Mouse (Mus musculus): ENCODE data around the gene Klhl26.

Klhl26 gene

GRCm38 (mm10) chr8:70471856-70472255 lies 4.9 kb downstream of the Klhl26 start:
- no peak for DNase-seq (ENCODE audit: low spot score)

DNA sequence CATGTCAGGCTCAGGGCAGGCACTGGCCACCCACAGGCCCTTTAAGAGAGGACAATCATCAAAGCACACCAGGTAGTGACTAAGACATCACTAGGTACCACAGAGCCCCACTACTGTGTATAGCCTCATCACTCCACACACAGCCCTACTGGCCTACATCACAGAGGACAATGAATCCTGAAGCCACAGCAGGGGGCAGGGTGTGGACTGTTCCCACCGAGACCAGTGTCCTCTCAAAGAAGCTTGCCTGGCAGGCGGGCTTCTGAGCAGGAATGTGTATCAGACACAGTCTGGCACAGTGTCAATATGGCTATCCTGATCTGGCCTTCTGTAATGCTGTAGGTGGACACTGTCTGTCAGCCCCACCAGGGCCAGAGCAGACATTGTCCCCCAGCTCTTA lies 6.8 kb downstream of the Klhl26 start:
- no peak for DNase-seq (ENCODE audit: low spot score)

- no peak for DNase-seq (ENCODE audit: low spot score)
These were observed 7.4 kb downstream of the Klhl26 start for GRCm38 (mm10) chr8:70469295-70469916.

- DNase-seq (ENCODE audit: low spot score), result no peak
These were observed 8.0 kb downstream of the Klhl26 start for GRCm38 (mm10) chr8:70468733-70469132.

DNA sequence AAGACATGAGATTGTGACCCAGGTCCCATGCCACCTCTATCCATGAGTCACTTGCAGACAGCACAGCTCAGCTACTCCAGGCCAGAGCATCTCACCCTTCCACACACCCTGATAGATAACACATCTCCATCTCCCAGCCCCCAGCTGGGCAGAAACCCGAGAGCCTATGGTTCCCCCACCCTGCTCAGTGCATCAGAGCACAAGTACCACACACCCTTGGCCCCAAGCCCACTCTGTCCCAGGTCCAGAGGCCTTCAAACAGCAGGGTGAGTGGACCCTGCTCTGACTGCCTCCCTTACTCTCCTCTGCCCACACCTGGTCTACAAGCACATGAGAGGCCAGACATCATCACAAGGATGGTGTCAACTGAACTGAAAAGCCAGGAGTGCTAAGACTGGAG lies 8.9 kb downstream of the Klhl26 start:
- no peak for DNase-seq (ENCODE audit: low spot score)

DNA sequence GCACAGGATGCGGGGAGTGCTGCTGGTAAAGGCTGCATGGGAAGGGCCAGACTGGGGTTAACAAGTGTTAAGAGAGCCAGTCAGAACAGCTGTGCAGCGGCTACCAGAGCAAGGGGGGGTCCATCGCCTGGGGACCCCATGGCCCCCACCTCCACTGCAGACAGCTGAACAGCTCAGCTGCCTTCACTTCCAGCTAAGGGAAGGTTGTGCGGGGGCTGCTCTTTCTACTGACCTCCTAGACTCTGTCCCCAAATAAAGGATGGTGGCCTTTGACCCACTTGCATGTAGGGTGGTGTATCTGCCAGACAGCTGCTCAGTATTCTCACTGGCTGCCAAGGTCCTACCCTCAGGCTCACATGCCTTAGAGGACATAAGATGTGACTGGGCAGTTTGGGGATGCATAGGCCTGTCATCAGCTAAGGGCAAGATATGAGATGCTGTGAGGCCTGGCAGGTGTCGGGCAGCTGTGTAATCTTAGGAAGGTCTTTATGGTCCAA lies 9.5 kb downstream of the Klhl26 start:
- no peak for DNase-seq (ENCODE audit: low spot score)

- DNase-seq (ENCODE audit: low spot score), result no peak
These were observed 10.0 kb downstream of the Klhl26 start for GRCm38 (mm10) chr8:70466771-70467170.

GRCm38 (mm10) chr8:70466305-70466704 lies 10.5 kb downstream of the Klhl26 start:
- no peak for DNase-seq (ENCODE audit: low spot score)

DNA sequence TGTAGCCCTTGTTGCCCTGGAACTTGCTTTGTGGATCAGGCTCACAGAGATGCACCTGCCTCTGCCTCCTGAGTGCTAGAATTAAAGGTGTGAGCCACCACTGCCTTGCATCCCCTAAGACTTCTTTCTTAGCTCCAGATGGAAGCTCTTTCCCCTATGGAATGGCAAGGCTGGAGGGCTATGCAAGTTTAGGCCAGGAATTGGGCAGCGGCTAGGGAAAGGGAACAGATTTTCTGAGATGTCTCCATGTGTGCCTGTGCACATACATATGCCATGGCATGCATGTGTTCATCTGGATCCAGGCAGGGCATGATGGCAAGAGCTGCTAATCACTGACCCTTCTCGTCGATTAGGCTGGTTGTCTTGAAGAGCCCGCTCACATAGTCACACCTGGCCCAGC lies 11.1 kb downstream of the Klhl26 start:
- no peak for DNase-seq (ENCODE audit: low spot score)

DNA sequence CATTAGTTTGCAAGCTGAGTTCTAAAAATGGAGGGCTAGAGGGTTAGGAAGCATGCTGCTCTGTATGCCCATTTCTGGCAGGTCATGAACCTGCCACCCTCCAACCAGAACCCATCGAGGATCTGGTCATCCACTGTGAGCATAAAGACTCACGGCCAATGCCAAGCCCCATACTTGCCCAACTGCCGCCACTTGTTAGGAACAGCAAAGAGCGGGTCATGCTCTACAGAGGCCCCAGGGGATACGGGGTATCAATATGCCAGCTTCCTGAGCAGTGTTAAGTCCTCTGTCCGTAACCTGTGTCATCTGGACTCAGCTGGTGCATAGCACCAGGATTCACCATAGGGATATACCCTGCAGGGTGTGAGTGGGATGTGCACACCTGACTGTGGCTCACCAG lies 12.6 kb downstream of the Klhl26 start:
- no peak for DNase-seq (ENCODE audit: low spot score)

DNA sequence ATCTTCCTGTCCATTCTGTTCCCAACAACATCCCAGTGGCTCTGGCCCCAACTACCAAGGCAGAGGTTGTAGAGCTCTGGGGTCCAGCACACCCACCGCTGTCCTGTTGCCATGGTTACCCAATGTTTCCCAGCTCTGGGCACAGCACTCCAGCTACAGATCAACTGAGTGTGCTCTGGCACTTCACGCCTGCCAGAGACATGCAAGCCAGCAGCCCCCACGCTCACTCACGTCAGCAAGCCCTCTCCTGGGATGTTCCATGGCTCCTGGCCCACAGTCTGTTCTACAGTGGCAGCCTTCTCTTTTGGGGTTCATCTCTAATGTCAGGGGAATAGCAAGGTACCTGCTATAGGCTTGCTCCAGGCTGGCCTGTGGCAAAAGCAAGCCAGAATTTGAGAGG lies 13.5 kb downstream of the Klhl26 start:
- DNase-seq (ENCODE audit: low spot score), result no peak

DNA sequence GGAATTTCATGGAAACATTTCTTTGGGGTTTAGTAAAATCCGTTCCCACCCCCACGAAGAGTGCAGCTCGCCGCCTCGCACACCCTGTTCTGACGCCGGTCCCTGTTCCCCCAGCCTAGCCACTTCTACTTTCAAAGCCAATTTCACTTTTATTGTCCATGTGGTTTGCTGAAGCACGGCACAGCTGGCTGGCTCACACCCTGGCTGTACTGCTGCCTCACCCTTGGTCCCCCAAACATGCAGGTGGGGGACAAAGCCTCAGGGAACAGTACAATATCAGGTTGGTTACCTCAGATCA lies 14.3 kb downstream of the Klhl26 start:
- DNase-seq (ENCODE audit: low spot score), result no peak

- no peak for DNase-seq (ENCODE audit: low spot score)
These were observed 14.8 kb downstream of the Klhl26 start for GRCm38 (mm10) chr8:70461765-70462515.

- DNase-seq (ENCODE audit: low spot score), result no peak
These were observed 16.2 kb downstream of the Klhl26 start for GRCm38 (mm10) chr8:70460606-70461005.

DNA sequence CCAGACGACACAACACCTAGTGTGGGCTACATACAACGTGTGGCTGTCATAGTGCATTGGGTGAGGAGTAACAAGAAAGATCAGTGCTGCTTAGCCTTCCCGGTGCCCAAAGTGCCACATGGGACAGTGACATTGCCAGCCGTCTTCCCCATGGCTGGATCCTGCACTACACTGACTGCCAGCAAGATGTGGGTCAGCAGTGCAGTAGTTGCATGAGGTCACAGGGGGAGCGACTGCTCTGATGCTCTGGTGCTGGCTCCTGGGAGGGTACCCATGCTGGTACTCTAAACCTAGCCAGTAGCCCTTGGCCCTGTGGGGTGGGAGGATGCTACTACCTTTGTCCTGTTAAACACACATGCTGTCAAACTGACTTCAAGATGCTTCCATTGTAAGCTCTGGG lies 16.6 kb downstream of the Klhl26 start:
- no peak for DNase-seq (ENCODE audit: low spot score)

- DNase-seq (ENCODE audit: low spot score), result no peak
These were observed 17.1 kb downstream of the Klhl26 start for GRCm38 (mm10) chr8:70459636-70460035.

DNA sequence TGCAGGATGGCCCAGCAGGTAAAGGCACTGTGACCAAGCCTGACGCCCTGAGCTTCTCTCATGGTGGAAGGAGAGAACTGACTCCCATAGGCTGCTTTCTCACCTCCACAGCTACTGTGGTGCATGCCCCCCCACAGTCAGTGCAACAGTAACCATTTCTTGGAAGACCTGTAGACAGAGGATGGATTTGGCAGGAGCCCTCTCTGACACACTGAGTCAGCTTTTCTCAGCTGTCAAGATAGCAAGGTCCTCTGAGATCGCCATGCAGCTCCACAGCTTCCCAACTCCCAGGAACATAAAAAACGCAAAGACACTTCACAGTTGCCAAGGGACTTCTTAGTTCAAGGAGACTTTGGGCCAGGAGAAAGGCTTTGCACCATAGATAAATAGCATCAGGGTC lies 18.3 kb downstream of the Klhl26 start:
- DNase-seq (ENCODE audit: low spot score), result no peak

DNA sequence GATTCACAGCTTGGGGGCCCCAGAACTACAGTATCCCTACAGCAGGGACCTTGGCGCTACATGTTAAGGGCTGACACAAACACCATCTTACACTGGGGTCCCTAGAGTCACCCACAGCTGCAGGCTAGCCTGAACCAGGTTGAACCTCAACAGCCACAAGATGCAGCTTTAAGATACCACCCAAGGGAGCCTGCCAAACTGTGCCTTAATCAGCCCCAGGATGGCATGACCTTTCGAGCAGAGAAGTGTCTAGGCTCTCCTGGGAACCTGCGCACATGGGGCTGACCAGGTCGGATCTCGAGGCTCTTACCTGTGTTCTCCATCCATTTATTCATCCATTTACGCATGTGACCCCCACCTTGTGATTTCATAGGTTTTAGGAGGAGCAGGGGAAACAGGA lies 18.9 kb downstream of the Klhl26 start:
- DNase-seq (ENCODE audit: low spot score), result no peak

DNA sequence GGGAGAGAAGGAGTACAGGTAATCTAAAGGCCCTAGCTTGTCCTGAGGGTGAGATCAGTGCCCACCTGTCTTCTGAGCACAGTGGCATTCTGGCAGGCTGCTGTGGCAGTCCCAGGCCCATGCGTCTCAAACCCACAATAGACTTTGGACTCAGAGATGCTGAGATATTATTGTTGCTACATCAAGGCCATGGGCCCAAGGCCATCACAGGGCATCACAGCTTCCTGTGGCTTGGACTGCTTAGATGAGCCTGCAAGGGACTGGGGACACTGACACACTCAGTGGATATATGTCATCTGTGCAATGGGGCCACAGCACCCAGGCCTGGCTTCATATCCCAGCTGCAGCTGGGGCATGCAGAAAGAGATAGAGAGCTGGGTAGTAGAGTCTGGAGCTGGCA lies 19.8 kb downstream of the Klhl26 start:
- DNase-seq (ENCODE audit: low spot score), result no peak

- DNase-seq (ENCODE audit: low spot score), result no peak
These were observed 22.9 kb downstream of the Klhl26 start for GRCm38 (mm10) chr8:70453852-70454251.

GRCm38 (mm10) chr8:70452196-70452966 lies 24.4 kb downstream of the Klhl26 start:
- no peak for DNase-seq (ENCODE audit: low spot score)

- DNase-seq (ENCODE audit: low spot score), result peak; percentile 29
These were observed 28.9 kb downstream of the Klhl26 start for GRCm38 (mm10) chr8:70447639-70448420.

All from ovary, postnatal 10 days (tissue).